Mouse (Mus musculus) gastrocnemius, postnatal 36 days (tissue): Measurements from ENCODE around the gene Map3k6. TPM values are rescaled to one million over a fixed set of nuclear protein-coding genes. Genes with fewer than 3 reads are reported as not detected.

Experiments used
- DNase-seq, 2 experiments: peaks; one replicate each; pipeline ENCODE4 v3.0.0; 2022
- intact Hi-C: fragments of 180-260 bp; cut with DNase I; formaldehyde crosslinking; loops from one replicate; pipeline ENCODE4 v1.15.1; 2025
- total RNA-seq, 2 experiments: library from RNA; stranded (reverse); gene quantifications; 2 replicates each; pipeline ENCODE4 v1.2.3; 2021

Gene Map3k6
- total RNA-seq, 2 experiments from 2014 or later = 7.1 to 10.4 TPM

- intact Hi-C loops = no loop called here
- peak; percentile 93 for DNase-seq
Measured at GRCm38 (mm10) chr4:133277104-133278026, 36.7 kb downstream of the Map3k6 start, which contains the start of gene Tmem222. Gene Tmem222 (minus strand): TSS chr4:133277792.

DNA sequence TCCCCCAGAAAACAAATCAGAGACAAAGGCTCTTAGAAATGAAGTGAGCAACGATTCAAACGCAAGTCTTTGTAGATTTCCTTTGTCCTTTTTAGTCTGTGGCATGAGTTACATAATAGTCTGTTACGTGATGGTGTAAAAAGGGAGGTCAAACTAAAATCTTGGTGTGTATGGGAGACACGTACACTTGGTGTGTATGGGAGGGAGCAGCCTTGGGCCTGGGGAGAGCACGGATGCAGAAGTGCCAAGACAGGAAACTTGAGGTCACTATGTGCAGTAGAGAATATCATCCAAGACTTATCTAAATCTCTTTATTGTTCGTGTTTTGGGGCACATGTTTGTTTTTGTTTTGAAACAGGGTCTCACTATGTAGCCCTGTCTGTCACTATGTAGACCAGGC is 37.4 kb downstream of the Map3k6 start:
- DNase-seq = no peak

GRCm38 (mm10) chr4:133278482-133278881 is 37.9 kb downstream of the Map3k6 start:
- DNase-seq = no peak
- intact Hi-C loops = no loop called here

More for the DNA sequence above, 37.4 kb downstream of the Map3k6 start:
- intact Hi-C loops = no loop called here

- intact Hi-C loops = no loop called here
- no peak for DNase-seq
Measured at GRCm38 (mm10) chr4:133281513-133281912, 40.9 kb downstream of the Map3k6 start.

- intact Hi-C loops = no loop called here
- no peak for DNase-seq
Measured at GRCm38 (mm10) chr4:133281951-133282481, 41.4 kb downstream of the Map3k6 start.

DNA sequence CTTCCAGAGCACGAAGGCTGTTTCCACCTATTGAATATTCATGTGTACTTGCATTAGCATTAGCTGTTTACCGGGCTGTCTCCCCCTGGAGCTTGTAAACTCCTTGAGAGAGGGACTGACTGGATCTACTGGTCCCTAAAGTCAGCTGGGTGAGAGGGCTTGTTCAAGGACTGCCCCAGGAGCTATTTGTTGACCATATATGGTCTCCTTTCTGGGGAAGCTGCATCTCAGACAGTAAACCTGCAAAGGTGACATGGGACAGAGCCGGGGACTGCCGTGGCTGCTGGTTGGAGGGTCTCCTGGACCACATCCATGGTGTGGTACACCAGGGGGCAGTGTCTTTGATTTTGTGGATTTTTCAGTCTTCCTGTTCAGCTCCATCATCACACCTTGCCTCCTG is 42.0 kb downstream of the Map3k6 start:
- no peak for DNase-seq
- intact Hi-C loops = no loop called here

DNA sequence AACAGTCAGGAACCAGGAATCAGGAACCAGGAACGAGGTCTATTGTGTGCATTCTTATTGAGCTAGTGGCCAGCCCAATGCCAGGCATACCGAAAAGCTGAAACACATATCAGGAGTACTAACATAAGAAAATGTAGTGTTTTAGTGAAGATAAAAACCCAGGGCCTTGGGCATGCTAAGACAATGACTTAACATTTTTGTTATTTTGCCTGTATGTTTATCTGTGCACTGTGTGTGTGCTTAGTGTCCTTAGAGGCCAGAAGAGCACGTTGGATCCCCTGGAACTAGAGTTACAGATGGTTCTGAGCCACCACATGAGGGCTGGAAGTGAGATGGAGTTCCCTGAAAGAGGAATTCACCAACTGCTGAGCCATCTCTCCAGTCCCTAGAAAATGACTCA is 44.7 kb downstream of the Map3k6 start:
- intact Hi-C loops = no loop called here
- DNase-seq = no peak

DNA sequence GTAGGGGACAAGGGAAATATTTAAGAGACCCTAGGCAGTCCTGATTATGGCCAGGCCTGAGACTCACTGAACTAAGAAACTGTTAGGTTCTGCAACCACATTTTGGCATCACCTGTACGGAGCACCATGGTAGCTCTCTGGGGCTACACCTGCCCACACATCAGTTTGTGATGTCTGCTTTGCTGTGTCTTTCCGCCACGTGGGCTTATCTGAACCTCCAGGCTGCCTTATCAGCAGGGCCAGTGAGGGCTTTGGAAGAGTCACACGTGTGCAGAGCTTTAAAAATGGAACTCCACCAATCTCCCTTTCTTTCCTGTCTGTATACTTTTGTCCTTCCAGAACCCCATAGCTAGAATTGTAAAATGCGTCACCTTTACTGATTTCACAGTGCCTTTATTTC is 45.3 kb downstream of the Map3k6 start:
- DNase-seq = no peak
- intact Hi-C loops = no loop called here

- intact Hi-C loops = no loop called here
- DNase-seq = no peak
Measured at GRCm38 (mm10) chr4:133286476-133287077, 46.0 kb downstream of the Map3k6 start.

- intact Hi-C loops = no loop called here
- DNase-seq = no peak
Measured at GRCm38 (mm10) chr4:133291255-133291654, 50.6 kb downstream of the Map3k6 start.

DNA sequence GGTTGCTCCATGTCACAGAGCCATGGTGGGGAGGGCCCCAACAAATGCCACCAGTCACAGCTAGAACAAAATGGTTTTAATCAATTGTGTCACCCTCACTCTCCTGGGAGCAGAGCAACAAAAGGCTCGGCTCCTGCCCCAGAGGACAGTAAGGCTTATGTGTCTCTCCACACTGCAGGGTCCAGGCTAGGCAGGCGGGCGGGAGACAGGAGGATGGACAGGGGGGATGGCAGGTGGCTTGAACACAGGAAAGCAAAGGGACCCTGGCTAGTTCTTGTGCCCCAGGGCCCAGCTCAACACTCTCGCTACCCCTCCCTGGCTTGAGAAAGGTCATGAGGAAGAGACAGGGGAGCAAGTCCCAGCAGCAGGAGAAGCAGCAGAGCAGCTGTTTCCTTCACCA is 51.8 kb downstream of the Map3k6 start:
- intact Hi-C loops = no loop called here
- no peak for DNase-seq

- DNase-seq = no peak
- intact Hi-C loops = no loop called here
Measured at GRCm38 (mm10) chr4:133292901-133293843, 52.6 kb downstream of the Map3k6 start.

GRCm38 (mm10) chr4:133294084-133294483 is 53.5 kb downstream of the Map3k6 start:
- no peak for DNase-seq
- intact Hi-C loops = no loop called here

DNA sequence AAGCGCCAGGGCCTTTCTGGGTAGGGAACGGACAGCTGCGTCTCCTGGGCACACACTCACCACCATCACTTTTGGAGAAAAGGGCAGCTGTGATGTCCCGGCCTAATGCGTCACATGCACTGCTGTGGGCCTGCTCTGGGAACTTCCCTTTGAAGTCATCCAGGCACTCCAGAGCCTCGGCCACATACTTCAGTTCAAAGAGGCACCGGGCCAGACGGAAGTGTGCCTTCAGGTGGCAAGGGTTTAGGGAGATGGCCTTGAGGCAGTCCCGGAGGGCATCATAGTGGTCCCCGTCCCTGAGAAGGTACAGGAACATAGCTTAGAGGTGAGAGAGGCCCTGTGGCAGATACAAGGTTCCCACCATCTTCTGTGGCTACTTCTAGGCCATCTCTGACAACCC is 56.7 kb downstream of the Map3k6 start:
- intact Hi-C loops = loop anchor here (1.0 to 5.0 kb wide), 3 partner anchors 65 to 350 kb away; no protein-coding TSS in a partner anchor
- no peak for DNase-seq

DNA sequence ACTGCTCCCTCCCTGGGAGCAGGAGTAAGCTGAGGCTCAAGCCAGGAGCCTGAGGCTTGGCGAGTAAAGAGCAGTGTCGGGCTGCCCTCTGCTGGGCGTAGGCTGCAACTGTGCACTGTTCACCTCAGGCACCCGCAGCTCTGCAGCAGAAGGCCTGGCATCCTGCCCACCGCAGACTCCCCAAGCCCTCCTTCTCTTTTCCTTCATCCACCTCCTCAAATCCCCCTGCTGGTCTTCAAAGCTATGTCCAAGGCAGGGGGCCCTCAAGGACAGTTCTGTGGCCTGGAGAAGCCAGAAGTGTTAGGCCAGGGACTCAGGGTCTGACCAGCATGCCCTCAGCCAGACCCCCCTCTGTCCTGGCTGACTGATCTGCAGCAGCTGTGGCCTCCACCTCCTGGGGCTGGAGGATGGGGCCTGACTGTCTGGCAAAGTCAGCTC is 57.2 kb downstream of the Map3k6 start:
- intact Hi-C loops = loop anchor here (1.0 to 5.0 kb wide), 4 partner anchors 66 to 351 kb away; no protein-coding TSS in a partner anchor

DNA sequence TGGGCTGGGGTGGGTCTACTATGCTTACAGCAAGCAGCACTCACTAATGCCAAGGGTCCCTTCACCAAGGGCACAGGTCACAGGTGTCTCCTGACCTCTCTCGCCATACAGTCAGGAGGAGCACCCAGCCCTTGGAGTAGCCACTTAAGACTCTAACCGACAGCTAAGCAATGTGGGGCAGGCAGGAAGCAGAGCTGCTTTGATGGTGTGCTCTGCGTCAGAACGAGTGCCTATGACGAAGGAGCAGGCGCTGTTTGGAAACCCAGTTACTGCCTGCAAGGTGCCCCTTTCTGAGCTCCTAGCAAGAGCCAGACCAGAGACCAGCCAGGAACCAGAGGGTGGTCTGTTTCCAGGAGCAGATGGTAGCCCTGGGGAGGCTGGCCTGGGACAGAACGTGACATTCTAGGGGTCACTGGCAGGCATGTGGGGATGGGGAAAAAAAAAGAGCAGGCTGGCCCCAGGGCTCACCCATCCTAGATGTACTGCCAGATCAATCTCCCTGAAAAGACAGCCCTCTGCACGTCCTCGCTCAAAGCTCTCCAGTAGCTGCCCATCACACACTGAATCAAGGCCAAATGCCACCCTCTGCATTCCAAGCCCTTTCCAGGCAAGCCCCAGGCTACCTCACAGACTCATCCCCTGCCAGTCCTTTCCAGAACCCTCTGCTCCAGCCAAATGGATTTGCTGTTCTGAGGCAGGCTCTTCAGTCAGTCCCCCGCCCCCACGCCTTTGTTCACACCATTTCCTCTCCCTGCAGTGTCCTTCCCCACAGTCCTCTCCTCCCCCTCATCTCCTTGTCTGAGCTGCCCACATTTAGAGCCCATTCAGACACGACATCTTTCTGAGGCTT is 58.1 kb downstream of the Map3k6 start:
- no peak for DNase-seq
- intact Hi-C loops = loop anchor here (2.0 to 5.0 kb wide), 3 partner anchors 66 to 351 kb away; no protein-coding TSS in a partner anchor

More for the DNA sequence above, 57.2 kb downstream of the Map3k6 start:
- peak; percentile 71 to 76 for DNase-seq

DNA sequence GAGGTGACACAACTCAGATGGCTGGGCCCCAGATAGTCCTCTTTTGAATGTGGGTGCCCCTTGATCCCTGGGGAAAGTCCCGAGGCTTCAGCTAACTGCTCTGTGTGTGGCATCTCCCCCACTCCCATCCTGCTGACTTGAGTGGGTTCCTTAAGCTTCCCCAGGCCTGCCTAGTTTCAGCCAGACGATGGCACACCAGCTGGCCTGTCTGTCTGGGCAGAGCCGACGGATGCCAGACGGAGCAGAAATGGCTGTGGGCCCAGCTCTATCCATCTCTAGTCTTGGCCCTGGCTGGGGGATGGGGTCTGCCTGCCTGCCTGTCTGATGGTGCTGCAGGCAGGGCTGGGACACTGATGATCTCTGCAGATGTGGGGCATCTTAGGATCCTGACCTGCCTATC is 59.1 kb downstream of the Map3k6 start:
- no peak for DNase-seq
- intact Hi-C loops = loop anchor here (2.0 to 5.0 kb wide), 3 partner anchors 67 to 352 kb away; no protein-coding TSS in a partner anchor

- DNase-seq = no peak
- intact Hi-C loops = no loop called here
Measured at GRCm38 (mm10) chr4:133300421-133300820, 59.8 kb downstream of the Map3k6 start.

DNA sequence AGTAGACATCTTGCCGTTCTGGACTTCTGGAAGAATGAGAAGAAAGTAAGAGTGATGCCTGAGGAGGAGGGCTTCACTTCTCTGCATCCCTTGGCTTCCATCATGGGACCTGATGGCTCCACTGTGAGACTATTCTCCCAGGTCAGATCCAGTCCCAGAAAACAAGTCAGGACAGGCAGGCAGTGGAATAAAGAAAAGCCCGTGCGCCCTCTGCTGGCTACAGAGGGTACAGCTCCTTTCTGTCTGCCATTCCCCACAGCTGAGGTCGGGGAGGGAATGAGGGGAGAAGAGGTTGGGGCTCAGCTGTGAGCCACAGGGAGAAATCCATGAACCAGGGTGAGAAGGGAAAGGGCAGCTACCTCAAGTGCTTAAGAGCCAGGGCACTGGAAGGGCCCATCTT is 61.2 kb downstream of the Map3k6 start:
- peak; percentile 57 to 69 for DNase-seq
- intact Hi-C loops = no loop called here
